Mouse (Mus musculus): ENCODE data around the gene Lekr1.

The Lekr1 gene

GRCm38 (mm10) chr3:65665977-65666766 is at the start of gene Lekr1:
Gene Lekr1, plus strand, starts transcription at chr3:65666228.
- DNase-seq, result peak; percentile 91 to 94

GRCm38 (mm10) chr3:65617507-65617906 is 48.5 kb upstream of the Lekr1 start:
- DNase-seq, result no peak

DNA sequence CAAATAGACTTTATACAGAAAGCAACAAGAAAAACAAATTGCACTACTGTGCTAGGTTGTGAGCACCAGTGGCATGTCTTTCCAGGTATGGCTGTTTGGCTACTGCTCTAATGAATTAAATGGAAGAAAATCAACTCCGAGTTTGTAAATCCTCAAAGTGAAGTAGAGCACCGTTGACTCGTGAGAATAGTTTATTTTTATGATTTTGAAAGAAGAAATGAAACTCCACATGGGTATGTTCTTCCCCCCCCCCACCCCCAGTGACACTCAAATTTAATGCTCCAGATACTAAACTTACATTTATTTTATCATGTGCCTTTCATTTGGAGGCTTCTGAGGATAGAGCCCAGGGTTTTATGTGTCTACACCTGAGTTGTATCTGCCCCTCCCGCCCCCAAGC is 46.7 kb upstream of the Lekr1 start:
- DNase-seq, result no peak

- DNase-seq, result no peak
Measured at GRCm38 (mm10) chr3:65623057-65623456, 43.0 kb upstream of the Lekr1 start.

DNA sequence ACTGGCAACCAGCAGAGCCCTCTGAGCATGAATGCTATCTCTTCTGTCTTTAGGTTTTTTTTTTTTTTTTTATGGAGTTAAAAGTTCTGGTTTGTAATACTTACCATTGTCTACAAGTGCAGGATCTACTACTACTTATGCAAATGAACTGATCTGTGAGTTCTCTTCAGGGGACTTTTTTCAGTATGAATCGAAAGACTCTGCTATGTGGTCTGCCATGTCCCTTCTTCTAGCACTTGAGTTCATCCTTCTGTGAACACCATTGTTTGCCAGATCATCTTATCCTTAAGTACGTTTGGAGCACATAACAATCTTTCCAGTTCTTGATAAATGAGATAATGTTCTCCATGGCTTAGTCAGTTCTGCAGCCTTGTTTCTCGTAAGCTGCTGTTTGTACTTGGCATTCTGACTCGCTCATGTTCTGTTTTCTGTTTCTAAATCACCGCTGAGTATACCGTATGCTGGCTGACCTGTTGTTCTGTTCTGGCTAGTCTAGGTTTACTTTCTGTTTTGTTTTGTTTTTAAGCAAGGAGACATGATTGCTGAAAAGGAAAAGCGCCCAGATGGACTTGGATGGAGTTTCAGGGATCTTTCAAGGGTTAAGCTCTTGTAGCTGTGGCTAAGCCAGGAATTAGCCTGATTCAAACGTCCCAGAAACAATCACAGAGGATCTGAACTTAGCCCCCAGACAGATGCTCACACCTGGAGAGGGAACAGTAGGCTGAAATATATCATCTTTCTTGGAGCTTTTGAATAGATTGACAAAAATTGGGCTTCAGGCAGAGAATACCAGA is 40.3 kb upstream of the Lekr1 start:
- DNase-seq, result no peak

GRCm38 (mm10) chr3:65626290-65626914 is 39.6 kb upstream of the Lekr1 start:
- DNase-seq, result no peak

DNA sequence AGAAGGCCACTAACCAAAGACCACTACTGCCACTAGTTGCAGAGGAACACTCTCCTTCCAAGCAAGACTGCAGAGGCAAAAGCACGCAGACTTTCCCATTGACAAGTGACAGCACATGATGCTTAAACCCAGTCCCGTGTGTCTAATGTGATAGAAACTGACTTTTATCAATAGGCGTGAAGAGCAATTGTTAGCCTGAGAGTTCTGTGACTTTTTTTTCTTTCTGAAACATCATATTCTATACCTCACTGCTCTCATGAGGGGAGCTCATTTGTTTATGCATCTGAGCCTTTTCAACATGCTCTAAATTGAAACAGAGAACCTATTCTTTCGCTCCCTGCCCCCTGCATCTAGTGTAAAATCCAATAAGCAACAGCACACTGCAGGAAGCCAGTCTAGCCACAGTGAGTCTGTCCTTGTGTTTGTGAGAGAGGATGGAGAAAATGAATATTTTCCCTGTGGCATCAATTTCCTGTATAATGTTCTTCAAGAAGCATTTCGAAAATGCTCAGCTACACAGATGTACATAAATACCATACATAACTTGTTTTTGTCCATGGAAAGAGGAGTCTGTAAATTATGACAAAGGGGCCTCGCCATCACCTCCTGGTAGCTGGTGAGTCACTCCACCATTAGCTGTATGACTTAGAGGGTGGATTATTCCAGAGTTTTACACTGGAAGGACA is 38.9 kb upstream of the Lekr1 start:
- no peak for DNase-seq

DNA sequence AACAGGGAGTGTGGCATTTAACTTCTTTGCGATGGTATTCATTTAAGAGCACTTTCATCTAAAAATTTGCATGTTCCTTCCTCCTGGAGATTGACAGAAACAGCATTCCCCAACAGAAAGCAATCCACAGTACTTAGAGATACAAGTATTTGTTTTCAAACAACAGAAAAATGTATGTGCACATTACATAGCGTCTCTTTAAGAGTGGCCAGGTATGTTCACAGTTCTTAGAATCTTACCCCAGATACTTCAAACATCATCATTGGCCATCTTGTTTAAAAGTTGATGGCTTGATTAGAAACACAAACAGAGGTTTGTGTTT is 38.4 kb upstream of the Lekr1 start:
- DNase-seq, result no peak

DNA sequence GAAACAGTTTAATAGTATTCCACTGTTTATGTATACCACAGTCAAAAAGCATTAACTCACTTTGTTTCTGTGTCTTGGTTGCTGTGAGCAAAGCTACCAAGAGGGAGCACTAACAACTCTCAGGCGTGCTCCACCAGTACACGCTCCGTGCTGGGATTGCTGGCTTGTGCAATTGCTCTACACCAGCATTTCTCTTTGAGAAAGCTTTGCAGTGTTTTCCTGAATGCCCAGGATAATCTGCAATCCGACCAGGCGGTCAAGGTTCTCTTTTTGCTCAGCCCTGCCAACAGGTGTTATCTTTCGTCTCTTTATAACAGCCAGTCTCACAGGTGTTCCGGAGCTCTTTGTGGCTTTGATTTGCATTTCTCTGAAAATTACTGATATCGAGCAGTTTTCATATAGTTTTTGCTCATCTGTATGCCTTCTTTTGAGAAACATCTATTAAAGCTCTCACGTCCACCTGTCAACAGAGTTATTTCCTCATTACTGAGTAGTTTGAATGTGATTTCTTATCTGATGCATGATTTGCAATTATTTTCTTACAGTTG is 36.4 kb upstream of the Lekr1 start:
- no peak for DNase-seq

GRCm38 (mm10) chr3:65633604-65634003 is 32.4 kb upstream of the Lekr1 start:
- DNase-seq, result no peak

DNA sequence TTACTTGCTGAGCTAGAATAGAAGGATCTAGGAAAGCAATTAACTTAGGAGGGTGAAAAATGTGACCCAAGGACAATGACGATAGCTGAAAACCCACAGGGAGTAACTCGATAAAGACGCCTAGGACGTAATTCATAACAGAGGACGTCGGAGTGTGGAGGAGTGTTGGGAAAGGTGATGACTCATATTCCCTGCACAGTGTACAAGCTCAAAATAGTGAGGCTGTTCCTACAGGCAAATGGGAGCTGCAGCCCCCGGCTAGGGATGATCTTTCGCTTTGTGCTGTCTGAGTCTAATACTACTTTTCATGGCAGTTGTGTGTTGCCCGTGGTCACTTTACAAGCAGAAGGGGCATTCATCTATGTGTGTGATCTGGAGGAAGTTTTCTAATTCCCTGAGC is 30.0 kb upstream of the Lekr1 start:
- DNase-seq, result no peak

DNA sequence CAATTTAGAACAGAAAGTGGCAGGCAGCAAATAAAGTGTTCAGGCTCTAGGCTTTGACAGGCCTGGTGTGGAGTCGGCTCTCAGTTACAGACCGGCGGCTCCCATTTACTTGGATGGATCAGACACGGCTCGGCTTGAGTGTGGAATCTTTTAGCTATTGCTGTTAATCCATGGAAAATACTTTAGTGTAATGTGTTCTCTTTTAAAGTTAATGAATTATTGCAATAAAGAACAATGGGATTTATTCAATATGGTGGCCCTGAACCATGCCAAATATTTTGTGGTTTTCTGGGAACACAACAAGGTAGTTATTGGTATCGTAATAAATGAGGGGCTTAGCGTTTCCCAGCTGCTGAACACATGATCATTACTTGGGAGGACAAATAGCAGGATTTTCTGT is 28.7 kb upstream of the Lekr1 start:
- DNase-seq, result no peak

DNA sequence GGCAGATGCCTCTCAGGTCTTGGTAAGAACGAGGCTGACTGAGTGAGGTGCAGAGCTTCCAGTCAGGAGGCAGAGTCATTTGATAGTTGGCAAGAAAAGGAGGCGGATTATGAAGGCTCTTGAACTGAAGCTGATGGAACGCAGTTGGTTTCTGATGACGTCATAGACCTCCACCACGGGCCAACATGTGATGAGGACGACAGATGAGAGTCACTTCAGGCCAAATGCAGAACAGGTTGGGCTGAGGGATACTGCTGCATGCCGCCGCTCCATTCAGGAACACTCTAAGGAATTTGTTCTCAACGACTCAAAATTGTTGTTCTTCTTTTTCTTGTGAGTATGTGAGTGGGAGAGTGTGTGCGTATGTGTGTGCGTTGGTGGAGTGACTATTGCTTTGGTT is 27.1 kb upstream of the Lekr1 start:
- DNase-seq, result no peak

DNA sequence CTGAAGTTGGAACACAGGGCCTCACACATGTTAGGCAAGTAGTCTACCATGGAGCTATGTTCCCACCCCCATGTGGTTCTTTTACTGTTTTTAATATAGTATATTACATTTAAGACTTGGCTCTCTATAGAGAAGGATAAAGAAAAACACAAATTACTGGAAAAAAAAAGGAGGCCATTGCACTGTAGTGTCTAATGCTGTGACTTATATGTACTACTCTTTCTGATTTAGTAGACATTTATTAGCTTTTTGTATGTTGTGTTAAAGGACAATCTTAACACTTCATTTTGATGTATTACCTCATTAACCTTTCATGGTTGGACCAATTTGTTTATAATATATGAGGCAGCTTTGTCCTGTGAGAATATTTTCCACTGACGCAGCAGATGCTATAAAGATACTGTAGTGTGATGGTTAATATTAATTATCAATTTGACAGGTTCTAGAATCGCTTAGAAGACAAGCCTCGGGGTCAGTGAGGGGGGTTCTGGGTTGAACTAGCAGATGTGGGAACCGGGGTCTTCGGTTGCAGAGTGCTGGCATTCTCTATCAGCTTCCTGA is 26.5 kb upstream of the Lekr1 start:
- DNase-seq, result no peak

- no peak for DNase-seq
Measured at GRCm38 (mm10) chr3:65642959-65643358, 23.1 kb upstream of the Lekr1 start.

- no peak for DNase-seq
Measured at GRCm38 (mm10) chr3:65643654-65644053, 22.4 kb upstream of the Lekr1 start.

DNA sequence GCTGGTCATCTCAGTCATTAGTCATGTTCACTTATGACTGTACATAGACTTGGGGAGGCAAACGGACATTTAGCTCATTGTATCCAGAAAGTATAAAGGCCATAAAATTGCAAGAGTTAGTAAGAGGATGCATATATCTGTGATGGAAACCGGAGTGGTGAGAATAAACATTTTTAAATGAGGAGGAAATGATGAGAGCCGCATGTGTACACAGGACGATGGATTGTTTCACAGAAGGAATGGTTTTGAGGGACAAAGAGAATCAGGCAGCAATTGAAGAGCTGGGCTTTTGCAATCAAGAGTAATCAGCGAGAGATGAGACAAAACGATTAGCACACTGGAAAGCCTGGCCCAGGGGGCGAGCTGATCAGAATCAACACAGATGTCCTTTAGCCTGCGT is 18.4 kb upstream of the Lekr1 start:
- DNase-seq, result no peak

DNA sequence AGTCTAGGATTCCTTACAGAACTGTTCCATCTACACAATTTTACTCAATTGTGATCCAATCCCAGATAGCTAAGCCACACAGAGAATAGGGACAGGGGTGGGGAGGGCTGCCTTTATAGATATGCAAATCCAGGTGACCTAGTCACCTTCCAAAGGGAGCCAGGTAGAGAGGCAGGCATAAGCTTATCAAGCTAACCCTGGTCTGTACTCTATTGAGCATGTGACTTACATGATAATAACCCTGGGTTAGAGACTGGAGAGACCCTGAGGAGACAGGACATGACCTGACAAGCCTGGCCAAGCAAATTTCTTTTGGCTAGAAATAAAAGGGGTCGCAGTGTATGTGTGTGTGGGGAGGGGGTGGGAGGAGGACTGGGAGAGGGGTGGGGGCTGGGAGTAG is 17.1 kb upstream of the Lekr1 start:
- no peak for DNase-seq

GRCm38 (mm10) chr3:65650156-65650815 is 15.7 kb upstream of the Lekr1 start:
- DNase-seq, result no peak

DNA sequence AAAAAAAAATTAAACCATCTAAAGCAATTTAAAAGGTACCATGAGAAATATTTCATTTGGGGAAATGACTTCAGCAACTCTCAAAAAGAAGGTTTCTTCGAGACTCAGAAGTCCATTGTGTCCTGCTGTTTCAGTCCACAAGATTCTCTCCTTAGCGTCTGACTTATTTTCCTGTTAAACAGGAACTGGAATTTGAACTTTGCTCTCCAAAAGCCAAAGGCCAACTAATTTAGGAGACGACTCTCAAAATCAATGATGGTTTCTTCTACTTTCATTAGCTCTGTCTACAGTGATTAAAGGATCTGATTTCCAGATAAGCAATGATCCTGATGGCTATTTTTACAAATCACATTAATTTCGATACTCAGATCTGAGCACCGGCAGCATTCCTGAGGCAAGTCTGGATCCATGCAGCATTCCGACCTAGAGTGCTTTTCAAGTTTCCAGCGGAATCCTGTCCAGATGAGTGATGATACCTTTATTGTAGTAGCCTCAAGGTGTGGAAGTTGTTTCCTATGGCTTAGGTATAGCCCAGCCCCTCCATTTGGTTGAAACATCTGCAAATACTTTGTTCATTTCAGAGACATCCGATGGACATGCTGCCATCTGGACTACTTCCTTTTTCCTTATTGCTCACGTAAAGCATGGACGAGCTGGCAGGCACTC is 11.4 kb upstream of the Lekr1 start:
- DNase-seq, result no peak

DNA sequence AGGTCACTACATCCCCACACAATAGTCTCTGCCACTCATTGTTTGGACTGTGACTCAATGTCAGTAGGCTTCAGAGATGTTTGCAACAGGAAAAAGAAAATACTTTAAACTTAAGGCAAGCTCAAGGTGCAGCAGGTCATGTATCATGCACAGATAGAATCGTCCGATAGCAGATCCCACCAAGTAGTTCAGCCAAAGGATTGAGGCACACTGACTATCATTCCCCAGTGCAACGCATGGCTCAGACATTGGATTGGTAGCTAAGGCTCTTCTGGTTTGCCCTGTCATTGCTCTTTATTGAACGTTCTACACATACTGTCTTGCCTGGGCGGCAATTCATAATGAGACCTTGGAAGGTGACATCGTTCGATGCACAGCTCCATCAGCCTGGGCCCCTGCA is 9.6 kb upstream of the Lekr1 start:
- no peak for DNase-seq

Measured in cerebellum, adult 18-20 months (tissue).